Mouse (Mus musculus) activated CD4-positive, CD25-positive, alpha-beta regulatory T cell, adult 4 months (primary cell): ENCODE data around the gene Jmjd6. TPM values are rescaled to one million over a fixed set of nuclear protein-coding genes. Genes with fewer than 3 reads are reported as not detected.

Experiments
- ATAC-seq: one replicate; pipeline ENCODE4 v1.8.0; 2017
- polyA plus RNA-seq, 2 experiments: library from polyadenylated mRNA; unstranded; fragments of 100-300 nt; shearing (Covaris generic); gene quantifications; one replicate each; pipeline ENCODE4 v1.2.1; 2017

The Jmjd6 gene
- polyA plus RNA-seq, 2 experiments from 2014 or later, result 50.0 to 55.7 TPM

DNA sequence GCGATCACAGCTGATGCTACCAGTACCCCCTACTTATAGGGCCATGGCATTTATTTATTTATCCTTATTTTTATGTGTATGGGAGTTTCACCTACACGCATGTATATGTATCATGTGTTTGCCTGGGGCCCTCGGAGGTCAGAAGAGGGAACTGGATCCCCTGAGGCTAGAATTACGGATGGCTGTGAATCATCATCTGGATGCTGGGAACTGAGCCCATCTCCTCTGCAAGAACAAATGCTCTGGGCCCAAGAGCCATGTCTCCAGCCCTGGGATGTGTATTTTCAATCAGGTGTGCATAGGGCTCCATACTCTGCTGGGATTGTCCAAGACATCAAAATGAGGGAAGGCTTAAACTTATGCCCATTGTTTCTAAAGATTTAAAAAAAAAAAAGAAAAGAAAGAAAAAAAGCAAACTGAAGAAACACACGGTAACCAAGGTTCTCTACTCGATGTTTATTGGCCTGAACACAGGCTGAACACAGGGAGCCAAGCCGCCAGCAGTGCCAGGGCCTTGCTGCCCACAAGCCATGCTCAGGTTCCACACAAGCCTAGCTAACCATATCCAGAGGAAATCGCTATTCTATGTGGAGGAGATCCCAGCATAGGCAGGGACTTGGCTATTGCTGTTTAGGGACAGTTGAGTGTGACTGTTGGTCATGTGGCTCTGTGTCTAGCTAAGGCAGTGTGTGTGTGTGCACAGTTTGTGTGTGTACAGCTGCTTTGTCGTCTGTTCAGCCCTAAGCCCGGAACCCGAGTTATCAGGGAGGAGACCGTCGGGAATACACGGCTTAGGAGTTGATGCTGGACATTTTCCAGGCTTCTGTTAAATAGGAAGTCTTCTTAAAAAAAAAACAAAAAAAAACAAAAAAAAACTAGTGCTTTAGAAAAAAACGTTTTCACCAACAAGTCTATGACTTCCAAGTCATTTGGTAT is 36.8 kb downstream of the Jmjd6 start:
- no peak for ATAC-seq

DNA sequence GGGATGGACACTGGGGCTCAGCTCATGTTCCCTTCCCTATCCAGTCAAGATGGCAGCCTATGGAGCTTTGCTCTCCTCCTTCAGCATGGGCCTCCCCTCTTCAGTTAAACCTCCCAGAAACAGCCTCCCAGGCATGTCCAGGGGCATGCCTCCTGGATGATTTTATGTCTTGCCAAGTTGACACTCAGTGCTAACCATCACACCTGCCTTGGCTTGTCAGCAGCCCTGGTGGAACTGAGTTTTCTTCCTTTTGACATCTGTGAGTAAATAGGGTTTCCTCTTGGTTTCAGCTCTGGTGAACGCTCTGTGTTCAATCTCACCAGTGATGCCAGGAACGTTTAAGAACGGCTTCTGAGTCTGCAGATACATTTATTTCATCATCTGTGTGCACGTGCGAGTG is 40.5 kb downstream of the Jmjd6 start:
- no peak for ATAC-seq

DNA sequence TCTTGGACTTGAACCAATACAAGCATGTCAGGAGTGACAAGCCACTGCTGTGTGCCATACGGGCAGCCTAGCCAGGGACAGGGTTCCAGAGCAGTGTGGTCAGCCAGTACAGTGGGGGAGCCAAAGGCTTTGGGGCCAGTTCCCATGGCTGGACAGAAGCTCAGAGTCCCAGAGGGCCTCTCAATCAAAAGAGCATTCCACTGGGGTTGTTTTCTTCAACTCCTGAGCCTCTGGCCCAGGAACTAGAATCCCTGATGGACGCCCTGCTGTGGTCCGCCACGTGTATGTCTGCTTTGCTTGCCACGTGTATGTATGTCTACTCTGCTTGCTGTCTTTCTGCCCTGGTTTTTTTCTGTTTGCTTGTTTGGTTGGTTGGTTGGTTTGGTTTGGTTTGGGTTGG is 42.1 kb downstream of the Jmjd6 start:
- no peak for ATAC-seq

DNA sequence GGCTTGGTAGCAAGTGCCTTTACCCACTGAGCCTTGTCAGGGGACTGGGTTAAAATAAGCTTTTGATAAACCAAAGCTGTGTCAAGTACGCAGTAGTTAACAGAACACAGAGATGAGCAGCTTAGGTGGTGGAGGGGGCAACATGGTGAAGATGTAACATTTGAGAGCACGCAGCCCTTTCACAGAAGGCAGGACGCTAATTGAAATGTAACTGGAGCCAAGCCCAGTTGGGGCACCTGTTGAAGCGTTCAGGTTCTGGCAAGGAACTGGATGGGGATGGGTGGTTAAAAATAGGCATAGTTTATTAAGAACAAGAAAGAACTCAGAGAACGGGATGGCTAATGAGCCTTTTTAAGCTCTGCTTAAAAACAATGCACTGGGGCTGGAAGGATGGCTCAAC is 43.9 kb downstream of the Jmjd6 start:
- no peak for ATAC-seq

Other genes starting within 250 kb of the Jmjd6 start
- 1 to 10 TPM; 4.9 to 5.0 TPM for gene Rhbdf2, start 216.4 kb downstream of the Jmjd6 start, polyA plus RNA-seq
- gene Prcd, start 189.9 kb downstream of the Jmjd6 start, polyA plus RNA-seq, result not detected
- gene Cygb, start 189.1 kb downstream of the Jmjd6 start, polyA plus RNA-seq, result not detected
- 10 to 100 TPM; 12.6 to 13.9 TPM for gene St6galnac1, start 67.9 kb downstream of the Jmjd6 start, polyA plus RNA-seq
- not detected for gene Mxra7, start 15.4 kb downstream of the Jmjd6 start, polyA plus RNA-seq
- 100 to 1,000 TPM; 105 to 149 TPM for gene Mettl23, start 171 bp downstream of the Jmjd6 start, polyA plus RNA-seq
- gene Mfsd11, start 9.0 kb upstream of the Jmjd6 start, polyA plus RNA-seq, result 10 to 100 TPM; 18.9 to 21.1 TPM
- 100 to 1,000 TPM; 256 to 305 TPM for gene Srsf2, start 9.6 kb upstream of the Jmjd6 start, polyA plus RNA-seq
- gene Mgat5b, start 75.4 kb upstream of the Jmjd6 start, polyA plus RNA-seq, result not detected